19 mouse cellular contexts compared by ENCODE assay signal in the genomic region with DNA sequence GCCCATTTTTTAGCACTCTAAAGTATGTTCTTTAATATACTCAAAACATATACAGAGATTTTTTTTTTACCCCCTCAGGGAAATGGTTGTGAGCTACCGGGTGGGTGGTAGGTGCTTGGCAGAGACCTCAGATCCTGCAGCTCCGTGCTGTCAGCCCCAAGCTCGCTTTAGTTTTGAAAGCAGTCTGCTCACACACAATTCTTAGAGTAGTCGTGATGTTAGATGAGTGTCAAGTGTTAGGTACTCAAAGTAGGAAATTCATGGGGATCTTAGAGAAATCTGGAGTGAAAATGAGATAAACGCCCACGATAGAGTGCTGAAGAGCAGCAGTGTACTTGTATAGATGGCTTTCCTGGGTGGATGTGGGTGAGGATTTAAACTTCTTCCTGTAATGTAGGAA. TPM values are rescaled to one million over a fixed set of nuclear protein-coding genes. Genes with fewer than 3 reads are reported as not detected.
DNase-seq lines count a peak whose midpoint lies in the region; ATAC-seq lines count a peak whose summit lies in the region.
"Had no signal": no experiment of that assay in that cellular context is flagged by ENCODE, and none has a peak within 500 bp of the region (broad histone marks: within the 10 kb centered on the region; RNA-seq: fewer than 3 reads in every experiment).

No protein-coding gene starts in this region.

- ATAC-seq in frontal cortex, adult (ENCODE audit: low TSS enrichment) = peak; percentile 97
- ATAC-seq: forebrain, embryonic 16.5 days had no signal

- DNase-seq in frontal cortex, postnatal 10 days (ENCODE audit: low spot score in 2 of 2) = no peak
- DNase-seq in left cerebral cortex, adult 9 months (ENCODE audit: low spot score in 2 of 2) = peak; percentile 43 to 46
- DNase-seq in left cerebral cortex, postnatal 4 days = no peak
- DNase-seq in right cerebral cortex, adult 2 months (ENCODE audit: low spot score in 2 of 2) = peak; percentile 21 to 39
- no peak for DNase-seq in right cerebral cortex, postnatal 25 days
- no peak for DNase-seq in kidney, adult 11 months
- no peak for DNase-seq in lung, postnatal 36 days
- DNase-seq: adrenal gland, postnatal 10 days; B cell, adult 2 months; cerebellum, adult 11-12 months; cerebellum, adult 9-10 months; cerebellum, postnatal 36 days; gastrocnemius, adult 2 months; gastrocnemius, postnatal 25 days; heart, postnatal 36 days had no signal

- intact Hi-C loops in left cerebral cortex, postnatal 4 days (cut with DNase I) = no loop called here

RNA-seq across cellular contexts. Expression of gene Hbs1l, which starts 24.8 kb away (rescaled TPM):
- total RNA-seq in left cerebral cortex, postnatal 4 days (2021) = 100 to 1,000 TPM in 1 of 2 experiments, 10 to 100 TPM in 1; 97.7 to 102 TPM

RNA-seq across cellular contexts. Expression of gene Aldh8a1, which starts 56.5 kb away (rescaled TPM):
- total RNA-seq in left cerebral cortex, postnatal 4 days (2021) = not detected
- total RNA-seq: gastrocnemius, adult 2 months; gastrocnemius, postnatal 25 days; granulocyte monocyte progenitor cell, adult 5-6 weeks; heart, adult 8-10 months; heart, postnatal 36 days had no signal

Comparison
In these comparisons a context has a peak if more than half of its experiments do, and no peak if none do; other contexts are left out.
1. DNase-seq: peak in left cerebral cortex, adult 9 months (2 of 2) and right cerebral cortex, adult 2 months (2 of 2); none in frontal cortex, postnatal 10 days (0 of 2), left cerebral cortex, postnatal 4 days (single experiment), right cerebral cortex, postnatal 25 days (single experiment), kidney, adult 11 months (single experiment) and lung, postnatal 36 days (single experiment).